Mouse (Mus musculus) megakaryocyte, embryonic 14.5 days (primary cell): ENCODE measurements around the gene Aff3.

Experiments used
- FLI1 ChIP-seq: IDR thresholded peaks from 2 replicates; pipeline ENCODE4 v1.6.1; 2012; ENCODE audit warnings: low read length, inconsistent platforms, mixed read lengths
- GATA1 ChIP-seq: IDR thresholded peaks from 3 replicates; pipeline ENCODE4 v1.6.1; 2012; ENCODE audit warnings: mixed read lengths, low read length, inconsistent platforms, borderline replicate concordance

GRCm38 (mm10) chr1:38446152-38446820, 218.5 kb downstream of the Aff3 start:
- TF ChIP-seq GATA1 (no peak), FLI1 (no peak)
